Mouse (Mus musculus): Measurements from ENCODE around the gene Yeats2. TPM values are rescaled to one million over a fixed set of nuclear protein-coding genes. Genes with fewer than 3 reads are reported as not detected.

Yeats2 gene
- polyA plus RNA-seq, 2 experiments = 31.3 to 75.3 TPM

- H3K4me3 ChIP-seq (replicated peaks; ENCODE audit: low read length) = no peak overlapping the region
- H3K9ac ChIP-seq (ENCODE audit: low read depth, low read length, severe bottlenecking) = no peak overlapping the region
- H3K9me3 ChIP-seq (ENCODE audit: control insufficient read depth, low read length) = no peaks in the 10 kb centered on the region
- WGBS = 95% methylated on average over 4 of the region's 4 CpGs
- no peak for TF ChIP-seq POLR2A (IDR thresholded peaks at IDR 0.05; ENCODE audit: borderline replicate concordance, extremely low read depth, insufficient read depth, insufficient read length)
- H3K36me3 ChIP-seq (ENCODE audit: control insufficient read depth, insufficient read depth, low read length) = peaks cover 76% of the 10 kb centered on the region
- no peaks in the 10 kb centered on the region for H3K4me1 ChIP-seq (ENCODE audit: control insufficient read depth, insufficient read depth, low read length)
- H3K27ac ChIP-seq (replicated peaks; ENCODE audit: low read depth, low read length) = no peak overlapping the region
- ATAC-seq (ENCODE audit: low FRiP score, low read depth) = no peak
- no peaks in the 10 kb centered on the region for H3K27me3 ChIP-seq (ENCODE audit: control insufficient read depth, insufficient read depth, low read length)
- DNase-seq (ENCODE audit: low spot score) = no peak
- H3K4me2 ChIP-seq (replicated peaks; ENCODE audit: low read depth, low read length, severe bottlenecking) = no peak overlapping the region
Measured at GRCm38 (mm10) chr16:20226676-20227075, 85.8 kb downstream of the Yeats2 start.

- WGBS = 79% methylated on average over 6 of the region's 6 CpGs
- H3K4me1 ChIP-seq (ENCODE audit: control insufficient read depth, insufficient read depth, low read length) = no peaks in the 10 kb centered on the region
- H3K9me3 ChIP-seq (ENCODE audit: control insufficient read depth, low read length) = no peaks in the 10 kb centered on the region
Measured at GRCm38 (mm10) chr16:20227504-20227903, 86.6 kb downstream of the Yeats2 start.

GRCm38 (mm10) chr16:20228167-20228566 lies 87.3 kb downstream of the Yeats2 start:
- 97% methylated on average over 5 of the region's 5 CpGs for WGBS
- H3K36me3 ChIP-seq (ENCODE audit: control insufficient read depth, insufficient read depth, low read length) = peaks cover 73% of the 10 kb centered on the region
- no peak for TF ChIP-seq POLR2A (IDR thresholded peaks at IDR 0.05; ENCODE audit: borderline replicate concordance, extremely low read depth, insufficient read depth, insufficient read length)
- ATAC-seq (ENCODE audit: low FRiP score, low read depth) (no peak), DNase-seq (ENCODE audit: low spot score) (no peak)
- H3K4me2 ChIP-seq (replicated peaks; ENCODE audit: low read depth, low read length, severe bottlenecking) = no peak overlapping the region
- H3K27ac ChIP-seq (replicated peaks; ENCODE audit: low read depth, low read length) = no peak overlapping the region
- H3K4me1 ChIP-seq (ENCODE audit: control insufficient read depth, insufficient read depth, low read length) = no peaks in the 10 kb centered on the region
- H3K9me3 ChIP-seq (ENCODE audit: control insufficient read depth, low read length) = no peaks in the 10 kb centered on the region
- H3K9ac ChIP-seq (ENCODE audit: low read depth, low read length, severe bottlenecking) = no peak overlapping the region
- no peaks in the 10 kb centered on the region for H3K27me3 ChIP-seq (ENCODE audit: control insufficient read depth, insufficient read depth, low read length)
- no peak overlapping the region for H3K4me3 ChIP-seq (replicated peaks; ENCODE audit: low read length)

More at GRCm38 (mm10) chr16:20227504-20227903, 86.6 kb downstream of the Yeats2 start:
- H3K27me3 ChIP-seq (ENCODE audit: control insufficient read depth, insufficient read depth, low read length) = no peaks in the 10 kb centered on the region
- H3K9ac ChIP-seq (ENCODE audit: low read depth, low read length, severe bottlenecking) = no peak overlapping the region
- no peak overlapping the region for H3K4me2 ChIP-seq (replicated peaks; ENCODE audit: low read depth, low read length, severe bottlenecking)
- H3K4me3 ChIP-seq (replicated peaks; ENCODE audit: low read length) = no peak overlapping the region
- H3K36me3 ChIP-seq (ENCODE audit: control insufficient read depth, insufficient read depth, low read length) = peaks cover 74% of the 10 kb centered on the region
- H3K27ac ChIP-seq (replicated peaks; ENCODE audit: low read depth, low read length) = no peak overlapping the region
- no peak for DNase-seq (ENCODE audit: low spot score)
- ATAC-seq (ENCODE audit: low FRiP score, low read depth) = no peak
- no peak for TF ChIP-seq POLR2A (IDR thresholded peaks at IDR 0.05; ENCODE audit: borderline replicate concordance, extremely low read depth, insufficient read depth, insufficient read length)

- Histone ChIP-seq H3K9me3 (ENCODE audit: control insufficient read depth, low read length) (no peaks in the 10 kb centered on the region), H3K27me3 (ENCODE audit: control insufficient read depth, insufficient read depth, low read length) (no peaks in the 10 kb centered on the region), H3K4me1 (ENCODE audit: control insufficient read depth, insufficient read depth, low read length) (no peaks in the 10 kb centered on the region), H3K4me2 (replicated peaks; ENCODE audit: low read depth, low read length, severe bottlenecking) (no peak overlapping the region), H3K36me3 (ENCODE audit: control insufficient read depth, insufficient read depth, low read length) (peaks cover 41% of the 10 kb centered on the region), H3K4me3 (replicated peaks; ENCODE audit: low read length) (no peak overlapping the region), H3K9ac (ENCODE audit: low read depth, low read length, severe bottlenecking) (no peak overlapping the region), H3K27ac (replicated peaks; ENCODE audit: low read depth, low read length) (no peak overlapping the region)
- no peak for TF ChIP-seq POLR2A (IDR thresholded peaks at IDR 0.05; ENCODE audit: borderline replicate concordance, extremely low read depth, insufficient read depth, insufficient read length)
- DNase-seq (ENCODE audit: low spot score) (no peak), ATAC-seq (ENCODE audit: low FRiP score, low read depth) (no peak)
- 56% methylated on average over 4 of the region's 4 CpGs for WGBS
Measured at GRCm38 (mm10) chr16:20234406-20234805, 93.5 kb downstream of the Yeats2 start.

GRCm38 (mm10) chr16:20237426-20237825 lies 96.6 kb downstream of the Yeats2 start:
- Histone ChIP-seq H3K9ac (ENCODE audit: low read depth, low read length, severe bottlenecking) (no peak overlapping the region), H3K27me3 (ENCODE audit: control insufficient read depth, insufficient read depth, low read length) (no peaks in the 10 kb centered on the region), H3K4me3 (replicated peaks; ENCODE audit: low read length) (no peak overlapping the region), H3K27ac (replicated peaks; ENCODE audit: low read depth, low read length) (no peak overlapping the region), H3K9me3 (ENCODE audit: control insufficient read depth, low read length) (no peaks in the 10 kb centered on the region), H3K36me3 (ENCODE audit: control insufficient read depth, insufficient read depth, low read length) (peaks cover 14% of the 10 kb centered on the region), H3K4me1 (ENCODE audit: control insufficient read depth, insufficient read depth, low read length) (no peaks in the 10 kb centered on the region), H3K4me2 (replicated peaks; ENCODE audit: low read depth, low read length, severe bottlenecking) (no peak overlapping the region)
- no peak for TF ChIP-seq POLR2A (IDR thresholded peaks at IDR 0.05; ENCODE audit: borderline replicate concordance, extremely low read depth, insufficient read depth, insufficient read length)
- DNase-seq (ENCODE audit: low spot score) (no peak), ATAC-seq (ENCODE audit: low FRiP score, low read depth) (no peak)
- 86% methylated on average over 4 of the region's 4 CpGs for WGBS

- DNase-seq (ENCODE audit: low spot score) (no peak), ATAC-seq (ENCODE audit: low FRiP score, low read depth) (no peak)
- Histone ChIP-seq H3K27me3 (ENCODE audit: control insufficient read depth, insufficient read depth, low read length) (no peaks in the 10 kb centered on the region), H3K9ac (ENCODE audit: low read depth, low read length, severe bottlenecking) (no peak overlapping the region), H3K27ac (replicated peaks; ENCODE audit: low read depth, low read length) (no peak overlapping the region), H3K4me1 (ENCODE audit: control insufficient read depth, insufficient read depth, low read length) (no peaks in the 10 kb centered on the region), H3K9me3 (ENCODE audit: control insufficient read depth, low read length) (no peaks in the 10 kb centered on the region), H3K4me2 (replicated peaks; ENCODE audit: low read depth, low read length, severe bottlenecking) (no peak overlapping the region), H3K36me3 (ENCODE audit: control insufficient read depth, insufficient read depth, low read length) (peaks cover 2% of the 10 kb centered on the region; the same call in 1 of the 2 replicates), H3K4me3 (replicated peaks; ENCODE audit: low read length) (no peak overlapping the region)
- no peak for TF ChIP-seq POLR2A (IDR thresholded peaks at IDR 0.05; ENCODE audit: borderline replicate concordance, extremely low read depth, insufficient read depth, insufficient read length)
- 81% methylated on average over 4 of the region's 4 CpGs for WGBS
Measured at GRCm38 (mm10) chr16:20238646-20239045, 97.8 kb downstream of the Yeats2 start.
